Mouse (Mus musculus): ENCODE results near the gene Metap1.

GRCm38 (mm10) chr3:138463137-138463536 is 26.2 kb downstream of the Metap1 start:
- TF ChIP-seq CTCF (IDR thresholded peaks at IDR 0.05; ENCODE audit: extremely low read depth, insufficient read depth, low read length), result peak; percentile 42; the same call in 1 of the 2 replicates
- TF ChIP-seq POLR2A (IDR thresholded peaks at IDR 0.05; ENCODE audit: extremely low read depth, insufficient read depth, low read length), result no peak

All from cortical plate, adult 2 months (tissue).